Mouse (Mus musculus) left cerebral cortex, postnatal 4 days (tissue): Measurements from ENCODE around the gene Prkn. TPM values are rescaled to one million over a fixed set of nuclear protein-coding genes. Genes with fewer than 3 reads are reported as not detected.

Source experiments
- DNase-seq: peaks from one replicate; pipeline ENCODE4 v3.0.0-alpha.2; 2022
- intact Hi-C: fragments of 180-260 bp; cut with DNase I; formaldehyde crosslinking; loops from one replicate; pipeline ENCODE4 v1.15.1; 2025
- total RNA-seq, 2 experiments: library from RNA; stranded (reverse); gene quantifications; 2 replicates each; pipeline ENCODE4 v1.2.3; 2021

The Prkn gene
- total RNA-seq, 2 experiments from 2014 or later, result 12.8 to 16.2 TPM

GRCm38 (mm10) chr17:12104690-12105089, 1264.5 kb downstream of the Prkn start:
- no peak for DNase-seq
- intact Hi-C loops, result no loop called here

- intact Hi-C loops, result no loop called here
- peak; percentile 14 for DNase-seq
Measured at GRCm38 (mm10) chr17:12106255-12106654, 1266.1 kb downstream of the Prkn start.

Other genes with a start within 250 kb of the Prkn start
- 10 to 100 TPM in 1 of 2 experiments, 1 to 10 TPM in 1; 7.7 to 10.6 TPM for gene Pacrg, start 73 bp upstream of the Prkn start, total RNA-seq